Mouse (Mus musculus) myocyte (in vitro differentiated cells): ENCODE data around the gene Atp6v1g3. TPM values are rescaled to one million over a fixed set of nuclear protein-coding genes. Genes with fewer than 3 reads are reported as not detected.

Experiments
- H3K27me3 ChIP-seq: one replicate; pipeline ENCODE4 v1.6.1; 2011; ENCODE audit not compliant: control insufficient read depth, insufficient read depth, insufficient read length
- H3K36me3 ChIP-seq: one replicate; pipeline ENCODE4 v1.6.1; 2011; ENCODE audit not compliant: control insufficient read depth, insufficient read depth
- H3K4me2 ChIP-seq: one replicate; pipeline ENCODE4 v1.6.1; 2011; ENCODE audit warnings: low read depth, control low read depth
- H3K4me3 ChIP-seq: one replicate; pipeline ENCODE4 v1.5.1; 2011; ENCODE audit warnings: mild to moderate bottlenecking, control low read depth, moderate library complexity
- H3K79me2 ChIP-seq: one replicate; pipeline ENCODE4 v1.6.1; 2011; ENCODE audit not compliant: control insufficient read depth, insufficient read depth
- H3ac ChIP-seq: one replicate; pipeline ENCODE4 v1.6.1; 2011; ENCODE audit not compliant: control insufficient read depth, insufficient read length
- CEBPB ChIP-seq: IDR thresholded peaks from 2 replicates; pipeline ENCODE4 v1.6.1; 2011; ENCODE audit warnings: mild to moderate bottlenecking, moderate library complexity; ENCODE audit not compliant: poor library complexity, insufficient read depth, severe bottlenecking
- E2F4 ChIP-seq: IDR thresholded peaks from one replicate; pipeline ENCODE4 v1.6.1; 2011; ENCODE audit warnings: mild to moderate bottlenecking, control low read depth, moderate library complexity; ENCODE audit not compliant: insufficient read depth
- MAX ChIP-seq: IDR thresholded peaks from one replicate; pipeline ENCODE4 v1.6.1; 2011; ENCODE audit warnings: low read depth, mild to moderate bottlenecking, control low read depth
- MYOD1 ChIP-seq, 3 experiments: IDR thresholded peaks; one replicate each; pipeline ENCODE4 v1.6.1; 2011; ENCODE audit warnings: control low read depth in 2 of 3, low read depth in 2 of 3, mild to moderate bottlenecking in 2 of 3, moderate library complexity in 1 of 3; ENCODE audit not compliant: insufficient read length in 2 of 3, control insufficient read depth in 1 of 3
- MYOG ChIP-seq, 3 experiments: IDR thresholded peaks; one replicate each; pipeline ENCODE4 v1.6.1; 2011; ENCODE audit warnings: control low read depth in 2 of 3, low read depth in 2 of 3, mild to moderate bottlenecking in 2 of 3; ENCODE audit not compliant: insufficient read length in 2 of 3, control insufficient read depth in 1 of 3, insufficient read depth in 1 of 3
- POLR2A ChIP-seq: IDR thresholded peaks from one replicate; pipeline ENCODE4 v1.6.1; 2011; ENCODE audit warnings: low read depth, mild to moderate bottlenecking, control low read depth, moderate library complexity; ENCODE audit not compliant: insufficient read length
- POLR2AphosphoS2 ChIP-seq: IDR thresholded peaks from one replicate; pipeline ENCODE4 v1.6.1; 2011; ENCODE audit warnings: low read depth, control low read depth; ENCODE audit not compliant: insufficient read length
- REST ChIP-seq: IDR thresholded peaks from one replicate; pipeline ENCODE4 v1.6.1; 2011; ENCODE audit warnings: mild to moderate bottlenecking, control low read depth, moderate library complexity; ENCODE audit not compliant: insufficient read depth, insufficient read length
- SRF ChIP-seq: IDR thresholded peaks from one replicate; pipeline ENCODE4 v1.6.1; 2011; ENCODE audit warnings: low read depth; ENCODE audit not compliant: control insufficient read depth, insufficient read length
- TCF12 ChIP-seq: IDR thresholded peaks from one replicate; pipeline ENCODE4 v1.6.1; 2011; ENCODE audit warnings: mild to moderate bottlenecking, control low read depth; ENCODE audit not compliant: poor library complexity, insufficient read depth, severe bottlenecking
- TCF3 ChIP-seq: IDR thresholded peaks from one replicate; pipeline ENCODE4 v1.6.1; 2011; ENCODE audit warnings: low read depth, control low read depth; ENCODE audit not compliant: insufficient read length
- USF1 ChIP-seq: IDR thresholded peaks from one replicate; pipeline ENCODE4 v1.6.1; 2011; ENCODE audit warnings: low read depth, mild to moderate bottlenecking, control low read depth, moderate library complexity
- polyA plus RNA-seq: library from polyadenylated mRNA; unstranded; fragments of >200 nt; fragmentation: generic; extraction: Trizol; gene quantifications from one replicate; pipeline ENCODE4 v1.2.1, GENCODE M21; 2012; ENCODE audit warnings: missing spikeins

The Atp6v1g3 gene
- polyA plus RNA-seq, result 0.02 TPM

DNA sequence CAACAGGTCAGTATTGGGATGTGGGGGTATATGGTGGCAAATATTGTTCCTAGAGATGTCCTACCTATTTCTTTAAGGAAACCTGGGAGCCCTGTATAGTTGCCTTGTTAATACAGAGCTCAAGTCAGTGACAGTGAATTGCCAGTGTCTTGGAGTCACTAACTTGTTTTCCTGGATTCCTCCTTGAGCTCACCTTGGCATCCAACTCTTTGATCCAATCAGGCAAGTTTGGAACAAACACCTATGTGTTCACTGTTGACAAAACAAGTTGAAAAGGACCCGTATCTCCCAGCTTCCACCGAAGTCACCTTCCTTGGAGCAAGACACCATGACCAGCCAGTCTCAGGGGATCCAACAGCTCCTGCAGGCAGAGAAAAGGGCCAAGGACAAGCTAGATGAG lies at the start of gene Atp6v1g3:
Gene Atp6v1g3 (plus strand): TSS at position 301 of the 400 bp plus-strand sequence.
- H3ac ChIP-seq, result no peak within 1 kb of the TSS
- no peaks in the 10 kb centered on the region for H3K27me3 ChIP-seq
- no peaks in the 10 kb centered on the region for H3K36me3 ChIP-seq
- H3K79me2 ChIP-seq, result no peaks in the 10 kb centered on the region
- no peak within 1 kb of the TSS for H3K4me2 ChIP-seq
- H3K4me3 ChIP-seq, result no peak within 1 kb of the TSS
- TF ChIP-seq TCF3, result no peak
- TF ChIP-seq CEBPB, result no peak
- no peak for TF ChIP-seq USF1
- no peak for TF ChIP-seq POLR2AphosphoS2
- no peak for TF ChIP-seq E2F4
- TF ChIP-seq MAX, result no peak

DNA sequence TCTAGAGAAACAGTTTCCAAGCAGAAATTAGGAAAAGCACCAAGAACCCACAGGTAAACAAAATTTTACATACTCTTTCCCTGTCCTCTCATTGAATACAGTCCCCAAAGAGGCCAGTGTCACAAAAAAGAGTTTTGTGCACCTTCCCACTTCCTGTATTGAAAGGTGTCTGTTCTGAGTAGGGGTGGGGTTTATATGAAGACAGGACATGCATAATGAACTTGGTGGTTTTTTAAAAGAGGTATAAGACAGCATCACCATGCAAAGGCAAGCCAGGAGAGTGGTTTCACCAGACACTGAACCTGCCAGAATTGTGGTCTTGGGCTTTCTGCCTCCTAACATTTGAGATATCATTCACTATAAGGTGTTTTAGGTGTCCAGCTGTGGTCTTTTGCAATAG lies 40.5 kb upstream of the Atp6v1g3 start:
- Histone ChIP-seq H3ac (no peak overlapping the region), H3K4me3 (no peak overlapping the region), H3K27me3 (no peaks in the 10 kb centered on the region), H3K79me2 (no peaks in the 10 kb centered on the region), H3K36me3 (no peaks in the 10 kb centered on the region), H3K4me2 (no peak overlapping the region)
- no peak for TF ChIP-seq TCF12
- no peak for TF ChIP-seq USF1
- no peak for TF ChIP-seq MAX
- no peak for TF ChIP-seq REST
- TF ChIP-seq POLR2AphosphoS2, result no peak
- TF ChIP-seq MYOG (IDR thresholded peaks at IDR 0.05; ENCODE audit: control insufficient read depth in 1 of 3, insufficient read depth in 1 of 3, insufficient read length in 2 of 3, low read depth in 2 of 3), result no peak
- no peak for TF ChIP-seq E2F4
- TF ChIP-seq TCF3, result no peak
- no peak for TF ChIP-seq CEBPB
- no peak for TF ChIP-seq MYOD1 (IDR thresholded peaks at IDR 0.05; ENCODE audit: control insufficient read depth in 1 of 3, insufficient read length in 2 of 3, low read depth in 2 of 3)
- TF ChIP-seq SRF, result no peak
- TF ChIP-seq POLR2A, result no peak

DNA sequence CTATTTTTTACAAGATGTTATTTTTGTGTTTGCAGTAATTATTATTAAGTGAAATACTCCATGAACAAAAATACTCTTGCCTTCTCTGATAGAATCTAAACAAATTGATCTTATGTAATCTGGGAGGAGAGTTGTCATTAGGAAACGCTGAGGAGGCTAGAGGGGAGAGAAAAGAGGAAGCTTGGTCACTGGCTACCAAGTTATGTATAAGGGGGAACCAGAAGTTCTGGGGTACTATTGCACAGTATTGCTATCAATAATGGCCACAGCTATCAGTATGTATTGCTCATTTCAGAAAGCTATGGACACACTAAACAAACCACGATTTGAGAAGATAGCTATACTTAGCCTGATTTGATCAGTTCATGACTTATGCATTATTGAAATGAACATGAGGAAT lies 36.3 kb upstream of the Atp6v1g3 start:
- TF ChIP-seq MYOG (IDR thresholded peaks at IDR 0.05; ENCODE audit: control insufficient read depth in 1 of 3, insufficient read depth in 1 of 3, insufficient read length in 2 of 3, low read depth in 2 of 3), result no peak
- TF ChIP-seq POLR2A, result no peak
- TF ChIP-seq CEBPB, result no peak
- TF ChIP-seq MYOD1 (IDR thresholded peaks at IDR 0.05; ENCODE audit: control insufficient read depth in 1 of 3, insufficient read length in 2 of 3, low read depth in 2 of 3), result no peak
- no peak for TF ChIP-seq MAX
- no peak for TF ChIP-seq E2F4
- TF ChIP-seq TCF12, result no peak
- TF ChIP-seq SRF, result no peak
- no peak for TF ChIP-seq POLR2AphosphoS2
- TF ChIP-seq USF1, result no peak
- TF ChIP-seq REST, result no peak
- no peak for TF ChIP-seq TCF3
- no peaks in the 10 kb centered on the region for H3K36me3 ChIP-seq
- no peaks in the 10 kb centered on the region for H3K79me2 ChIP-seq
- no peak overlapping the region for H3ac ChIP-seq
- H3K27me3 ChIP-seq, result no peaks in the 10 kb centered on the region
- no peak overlapping the region for H3K4me3 ChIP-seq
- H3K4me2 ChIP-seq, result no peak overlapping the region

DNA sequence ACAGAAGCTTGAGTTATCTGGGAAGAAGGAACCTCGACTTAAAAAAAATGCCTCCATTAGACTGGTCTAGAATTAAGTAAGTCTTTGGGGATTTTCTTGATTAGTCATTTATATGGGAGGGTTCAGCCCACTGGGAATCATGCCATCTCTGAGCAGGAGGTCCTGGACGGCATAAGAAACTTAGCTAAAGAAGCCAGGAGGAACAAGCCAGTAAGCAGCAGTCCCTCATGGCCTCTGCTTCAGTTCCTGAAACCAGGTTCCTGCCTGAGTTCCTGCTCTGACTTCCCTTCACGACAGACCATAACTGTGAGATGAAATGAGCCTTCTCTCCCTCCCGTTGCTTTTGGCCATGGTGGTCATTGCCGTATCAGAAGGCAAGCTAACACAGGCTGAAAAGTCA lies 29.6 kb upstream of the Atp6v1g3 start:
- TF ChIP-seq MAX, result no peak
- no peak for TF ChIP-seq E2F4
- TF ChIP-seq SRF, result no peak
- TF ChIP-seq POLR2AphosphoS2, result no peak
- TF ChIP-seq USF1, result no peak
- Histone ChIP-seq H3K79me2 (no peaks in the 10 kb centered on the region), H3K4me3 (no peak overlapping the region), H3K4me2 (peak overlapping the region; percentile 36), H3K36me3 (no peaks in the 10 kb centered on the region), H3K27me3 (no peaks in the 10 kb centered on the region), H3ac (no peak overlapping the region)

DNA sequence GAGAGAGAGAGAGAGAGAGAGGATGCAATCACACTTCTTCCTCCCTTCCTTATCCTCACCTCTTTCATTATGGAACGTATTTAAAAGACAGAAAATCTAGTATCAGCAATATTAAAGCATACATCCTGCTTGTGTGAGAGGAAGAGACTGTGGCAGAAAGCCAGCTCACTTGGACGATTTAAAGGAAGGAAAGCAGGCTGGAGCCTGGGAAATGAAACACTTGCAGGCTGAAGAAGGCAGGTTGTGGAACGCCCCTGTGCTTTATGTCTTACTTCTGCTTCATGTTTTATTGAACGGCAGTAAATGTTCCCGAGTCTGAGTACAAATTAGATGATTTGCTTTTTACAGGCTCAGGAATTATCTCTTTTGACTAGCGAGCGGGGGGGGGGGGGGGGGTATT lies 29.1 kb upstream of the Atp6v1g3 start:
- Histone ChIP-seq H3K27me3 (no peaks in the 10 kb centered on the region), H3K79me2 (no peaks in the 10 kb centered on the region), H3K36me3 (no peaks in the 10 kb centered on the region), H3K4me3 (no peak overlapping the region), H3K4me2 (peak overlapping the region; percentile 37), H3ac (no peak overlapping the region)
- no peak for TF ChIP-seq POLR2AphosphoS2
- no peak for TF ChIP-seq USF1
- TF ChIP-seq E2F4, result no peak
- TF ChIP-seq TCF3, result no peak
- no peak for TF ChIP-seq MYOD1 (IDR thresholded peaks at IDR 0.05; ENCODE audit: control insufficient read depth in 1 of 3, insufficient read length in 2 of 3, low read depth in 2 of 3)
- TF ChIP-seq CEBPB, result no peak
- no peak for TF ChIP-seq REST
- TF ChIP-seq MAX, result no peak
- no peak for TF ChIP-seq MYOG (IDR thresholded peaks at IDR 0.05; ENCODE audit: control insufficient read depth in 1 of 3, insufficient read depth in 1 of 3, insufficient read length in 2 of 3, low read depth in 2 of 3)
- TF ChIP-seq POLR2A, result no peak
- TF ChIP-seq TCF12, result no peak
- TF ChIP-seq SRF, result no peak
